Mouse (Mus musculus): Measurements from ENCODE around the gene Zfp668. TPM values are rescaled to one million over a fixed set of nuclear protein-coding genes. Genes with fewer than 3 reads are reported as not detected.
"Not testable (repeated sequence)": the region's sequence is repeated elsewhere in the genome, so short reads cannot be mapped to it uniquely, and the experiment has no call there.

The Zfp668 gene
- polyA plus RNA-seq, 1 experiment from 2014 or later = 6.5 TPM

DNA sequence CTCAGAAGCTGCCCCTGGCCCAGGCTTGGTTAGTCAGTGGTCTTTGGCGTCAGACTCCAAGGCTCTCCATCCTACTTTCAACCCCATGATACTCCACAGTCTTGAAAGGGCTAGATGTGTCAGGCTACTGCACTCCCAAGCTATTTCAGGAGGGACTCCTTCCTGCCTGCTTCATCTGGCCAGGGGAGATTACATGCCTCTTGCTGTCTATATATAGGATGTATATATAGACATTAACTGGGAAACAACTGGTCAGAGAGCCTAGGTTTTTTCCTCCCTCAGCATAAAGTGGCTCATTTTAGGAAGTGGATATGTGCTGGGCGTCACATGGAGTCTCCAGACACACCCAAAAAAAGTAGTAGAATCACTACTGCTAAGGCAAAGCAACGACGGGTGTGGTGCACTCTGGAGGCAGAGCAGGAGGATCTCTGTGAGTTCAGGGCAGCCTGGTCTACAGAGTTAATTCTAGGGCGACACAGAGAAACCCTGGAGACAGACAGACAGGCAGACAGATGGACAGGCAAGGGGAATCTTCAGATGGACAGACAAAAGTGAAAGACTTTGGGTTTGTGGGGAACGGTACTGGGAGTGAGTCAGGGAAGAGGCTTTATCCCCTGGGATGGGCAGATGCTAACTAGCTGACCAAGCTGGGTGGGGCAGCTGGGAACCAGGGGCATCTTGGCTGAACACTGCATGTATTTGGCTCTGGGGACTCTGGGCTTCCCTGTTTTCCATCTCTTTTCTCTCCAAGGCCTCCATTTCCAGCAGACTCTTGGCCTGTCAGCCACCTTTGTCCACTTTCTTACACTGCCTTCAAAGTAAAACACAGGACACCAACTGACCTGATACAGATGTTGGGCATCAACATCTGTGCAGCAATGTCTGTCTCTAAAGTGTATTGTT, 26.4 kb downstream of the Zfp668 start:
- no peaks in the 10 kb centered on the region for H3K4me1 ChIP-seq (replicated peaks; ENCODE audit: control insufficient read depth, insufficient read depth)
- H3K27me3 ChIP-seq (ENCODE audit: control insufficient read depth, insufficient read depth, low read length) = no peaks in the 10 kb centered on the region
- H3K9me3 ChIP-seq (ENCODE audit: control insufficient read depth, low read length) = no peaks in the 10 kb centered on the region
- no peak for TF ChIP-seq CTCF (IDR thresholded peaks at IDR 0.05; ENCODE audit: low read depth)
- TF ChIP-seq EP300 (optimal IDR thresholded peaks at IDR 0.05) = no peak
- no peak overlapping the region for H3K27ac ChIP-seq (replicated peaks)
- no peak overlapping the region for H3K4me2 ChIP-seq (replicated peaks; ENCODE audit: low read depth)
- 63% methylated on average over 6 of the region's 6 CpGs for WGBS
- no peak overlapping the region for H3K4me3 ChIP-seq (ENCODE audit: low read depth, low read length)
- no peak overlapping the region for H3K9ac ChIP-seq (ENCODE audit: low read length)
- ATAC-seq (ENCODE audit: low FRiP score, low TSS enrichment) = peak; percentile 22; the same call in 1 of the 2 replicates
- peaks cover 8% of the 10 kb centered on the region; the same call in 1 of the 2 replicates for H3K36me3 ChIP-seq (ENCODE audit: control insufficient read depth, insufficient read depth, low read length)
- DNase-seq (ENCODE audit: low spot score) = no peak

DNA sequence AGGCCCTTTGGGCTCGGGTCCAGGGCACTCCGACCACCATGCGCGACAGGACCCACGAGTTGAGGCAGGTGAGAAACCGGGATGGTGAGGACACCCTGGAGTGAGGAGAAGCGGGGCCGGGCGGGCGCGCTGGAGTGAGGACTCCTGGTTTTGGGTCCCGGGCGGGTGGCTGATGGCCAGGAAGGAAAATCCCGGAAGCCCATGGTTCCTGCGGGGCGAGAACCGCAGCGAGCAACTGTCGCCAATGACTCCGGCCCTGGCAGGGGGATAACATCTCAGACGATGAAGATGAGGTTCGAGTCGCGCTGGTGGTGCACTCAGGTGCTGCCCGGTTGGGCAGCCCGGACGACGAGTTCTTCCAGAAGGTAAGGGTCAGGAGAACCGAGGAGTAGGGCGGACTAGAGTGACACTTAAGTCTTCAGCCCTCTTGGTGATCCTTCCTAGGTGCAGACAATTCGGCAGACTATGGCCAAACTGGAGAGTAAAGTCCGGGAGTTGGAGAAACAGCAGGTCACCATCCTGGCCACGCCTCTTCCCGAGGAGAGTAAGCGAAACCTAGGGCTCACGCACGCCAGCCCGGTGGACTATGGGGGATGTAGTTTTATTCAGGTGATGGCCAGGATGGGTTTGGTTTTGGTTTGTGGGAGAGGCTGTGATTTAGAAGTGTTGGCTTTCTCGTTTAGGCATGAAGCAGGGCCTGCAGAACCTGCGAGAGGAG, 34.5 kb downstream of the Zfp668 start:
- under 1% methylated on average over 40 of the region's 40 CpGs for WGBS
- Histone ChIP-seq H3K27me3 (ENCODE audit: control insufficient read depth, insufficient read depth, low read length) (no peaks in the 10 kb centered on the region), H3K27ac (replicated peaks) (peak overlapping the region; percentile 96), H3K4me1 (replicated peaks; ENCODE audit: control insufficient read depth, insufficient read depth) (0 out of 2 replicates have a peak, but pooled peaks cover 5% of the 10 kb centered on the region), H3K4me3 (ENCODE audit: low read depth, low read length) (peak overlapping the region; percentile 82), H3K9ac (ENCODE audit: low read length) (peak overlapping the region; percentile 76), H3K36me3 (ENCODE audit: control insufficient read depth, insufficient read depth, low read length) (peaks cover 8% of the 10 kb centered on the region; the same call in 1 of the 2 replicates), H3K4me2 (replicated peaks; ENCODE audit: low read depth) (peak overlapping the region; percentile 90), H3K9me3 (ENCODE audit: control insufficient read depth, low read length) (no peaks in the 10 kb centered on the region)
- DNase-seq (ENCODE audit: low spot score) = peak; percentile 84
- ATAC-seq (ENCODE audit: low FRiP score, low TSS enrichment) = peak; percentile 66
- TF ChIP-seq EP300 (optimal IDR thresholded peaks at IDR 0.05) (no peak), CTCF (IDR thresholded peaks at IDR 0.05; ENCODE audit: low read depth) (no peak)

DNA sequence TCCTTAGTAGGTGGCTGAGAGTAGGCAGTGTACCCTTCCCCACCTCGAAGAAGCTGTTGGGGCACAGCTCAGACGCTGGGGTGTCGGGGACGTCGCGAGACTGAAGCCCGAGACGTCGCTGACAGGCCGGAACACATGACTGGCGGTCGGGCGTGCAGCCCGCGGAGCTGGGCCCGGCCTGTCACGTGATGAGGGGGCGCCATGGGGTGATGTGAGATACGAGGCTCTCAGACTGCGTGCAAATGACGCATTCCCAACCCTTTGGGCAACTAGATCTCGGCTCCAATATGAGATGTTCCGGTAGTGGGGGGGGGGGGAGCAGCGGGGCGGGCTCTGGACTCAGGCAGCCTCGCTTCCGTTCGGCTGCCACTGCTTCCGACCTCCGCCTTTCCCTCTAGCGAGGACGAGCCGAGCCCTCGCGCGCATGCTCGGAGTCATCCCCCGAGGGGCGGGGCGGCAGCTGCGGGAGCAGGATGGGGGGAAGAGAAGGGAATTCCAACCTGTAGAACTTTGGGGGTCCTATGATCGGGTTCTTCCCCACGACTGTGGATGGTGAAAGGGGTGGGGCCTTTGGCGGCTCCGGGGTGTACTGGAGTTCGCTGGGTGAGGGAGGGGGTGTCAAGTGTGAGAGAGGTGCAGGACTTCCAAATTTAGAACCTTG, 35.2 kb downstream of the Zfp668 start:
- Histone ChIP-seq H3K9me3 (ENCODE audit: control insufficient read depth, low read length) (no peaks in the 10 kb centered on the region), H3K9ac (ENCODE audit: low read length) (peak overlapping the region; percentile 76), H3K4me3 (ENCODE audit: low read depth, low read length) (peak overlapping the region; percentile 82), H3K4me1 (replicated peaks; ENCODE audit: control insufficient read depth, insufficient read depth) (0 out of 2 replicates have a peak, but pooled peaks cover 5% of the 10 kb centered on the region), H3K36me3 (ENCODE audit: control insufficient read depth, insufficient read depth, low read length) (peaks cover 5% of the 10 kb centered on the region; the same call in 1 of the 2 replicates), H3K4me2 (replicated peaks; ENCODE audit: low read depth) (peak overlapping the region; percentile 90), H3K27me3 (ENCODE audit: control insufficient read depth, insufficient read depth, low read length) (no peaks in the 10 kb centered on the region), H3K27ac (replicated peaks) (peak overlapping the region; percentile 96)
- TF ChIP-seq EP300 (optimal IDR thresholded peaks at IDR 0.05) (peak; percentile 48), CTCF (IDR thresholded peaks at IDR 0.05; ENCODE audit: low read depth) (peak; percentile 34; the same call in 1 of the 2 replicates)
- WGBS = under 1% methylated on average over 46 of the region's 46 CpGs
- ATAC-seq (ENCODE audit: low FRiP score, low TSS enrichment) = peak; percentile 96
- DNase-seq (ENCODE audit: low spot score) = peak; percentile 96

DNA sequence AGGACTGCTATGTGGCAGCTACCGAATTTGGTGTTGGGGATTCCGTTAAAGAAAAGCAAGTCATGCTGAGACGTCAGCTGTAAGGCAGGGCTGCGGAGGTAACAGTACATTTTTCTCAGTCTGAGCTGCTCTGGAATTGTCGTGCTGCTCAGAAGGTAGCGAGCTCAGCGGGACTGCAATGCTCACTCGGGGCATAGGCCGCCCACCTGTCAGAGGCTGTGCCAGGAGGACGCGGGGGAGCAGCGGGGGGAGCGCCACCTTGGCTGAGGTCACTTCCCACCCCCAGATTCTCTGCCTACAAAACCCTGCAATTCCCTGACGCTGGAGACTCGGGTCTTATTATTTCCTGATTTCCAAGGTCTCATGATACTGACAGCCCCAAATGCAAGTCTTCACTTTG, 35.7 kb downstream of the Zfp668 start:
- no peaks in the 10 kb centered on the region for H3K27me3 ChIP-seq (ENCODE audit: control insufficient read depth, insufficient read depth, low read length)
- H3K9ac ChIP-seq (ENCODE audit: low read length) = peak overlapping the region; percentile 72
- TF ChIP-seq EP300 (optimal IDR thresholded peaks at IDR 0.05) (no peak), CTCF (IDR thresholded peaks at IDR 0.05; ENCODE audit: low read depth) (no peak)
- peak overlapping the region; percentile 90 for H3K4me2 ChIP-seq (replicated peaks; ENCODE audit: low read depth)
- H3K36me3 ChIP-seq (ENCODE audit: control insufficient read depth, insufficient read depth, low read length) = peaks cover 2% of the 10 kb centered on the region; the same call in 1 of the 2 replicates
- 2% methylated on average over 15 of the region's 15 CpGs for WGBS
- DNase-seq (ENCODE audit: low spot score) = peak; percentile 61
- peak overlapping the region; percentile 82 for H3K4me3 ChIP-seq (ENCODE audit: low read depth, low read length)
- ATAC-seq (ENCODE audit: low FRiP score, low TSS enrichment) = peak; percentile 27
- H3K9me3 ChIP-seq (ENCODE audit: control insufficient read depth, low read length) = no peaks in the 10 kb centered on the region
- 0 out of 2 replicates have a peak, but pooled peaks cover 5% of the 10 kb centered on the region for H3K4me1 ChIP-seq (replicated peaks; ENCODE audit: control insufficient read depth, insufficient read depth)
- H3K27ac ChIP-seq (replicated peaks) = peak overlapping the region; percentile 96

DNA sequence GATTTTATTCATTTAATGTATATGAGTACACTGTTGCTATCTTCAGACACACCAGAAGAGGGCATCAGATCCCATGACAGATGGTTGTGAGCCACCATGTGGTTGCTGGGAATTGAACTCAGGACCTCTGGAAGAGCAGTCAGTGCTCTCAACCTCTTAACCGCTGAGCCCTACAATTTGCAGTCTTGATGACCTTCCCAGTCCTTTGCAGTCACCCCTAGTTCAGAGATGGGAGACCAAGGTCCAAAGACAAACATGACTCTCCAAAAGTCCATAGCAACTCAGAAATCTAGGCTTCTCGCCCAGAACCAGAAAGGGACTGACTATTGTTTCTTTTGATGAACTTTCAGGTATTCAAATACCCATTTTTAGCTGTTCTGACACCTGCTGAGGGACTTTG, 36.6 kb downstream of the Zfp668 start:
- H3K27ac ChIP-seq (replicated peaks); ATAC-seq (ENCODE audit: low FRiP score, low TSS enrichment); H3K4me3 ChIP-seq (ENCODE audit: low read depth, low read length); H3K36me3 ChIP-seq (ENCODE audit: control insufficient read depth, insufficient read depth, low read length); H3K4me2 ChIP-seq (replicated peaks; ENCODE audit: low read depth); H3K9me3 ChIP-seq (ENCODE audit: control insufficient read depth, low read length); H3K9ac ChIP-seq (ENCODE audit: low read length); H3K4me1 ChIP-seq (replicated peaks; ENCODE audit: control insufficient read depth, insufficient read depth); DNase-seq (ENCODE audit: low spot score); H3K27me3 ChIP-seq (ENCODE audit: control insufficient read depth, insufficient read depth, low read length): not testable (repeated sequence)
- TF ChIP-seq CTCF (IDR thresholded peaks at IDR 0.05; ENCODE audit: low read depth) = 0 out of 2 replicates have a peak, but pooled peaks have one; percentile 10
- WGBS = 72% methylated on average over 2 of the region's 2 CpGs

All from stomach, postnatal 0 days (tissue).